Mouse (Mus musculus): ENCODE measurements at regions not wholly inside any gene's neighbourhood (a gene's known extent, or its start where the extent isn't known, plus 50 kb on each side); places are given as distances from the start of the nearest gene placed in this dataset.

GRCm38 (mm10) chr9:69705942-69706341, 54.8 kb downstream of the Foxb1 start:
- no peak for DNase-seq (ENCODE audit: low read depth)

GRCm38 (mm10) chr9:69705071-69705470, 55.7 kb downstream of the Foxb1 start:
- DNase-seq (ENCODE audit: low read depth) = no peak

- DNase-seq (ENCODE audit: low read depth) = no peak
Observed at GRCm38 (mm10) chr9:69703731-69704130, 57.0 kb downstream of the Foxb1 start.

GRCm38 (mm10) chr9:69702156-69702928, 58.4 kb downstream of the Foxb1 start:
- no peak for DNase-seq (ENCODE audit: low read depth)

- no peak for DNase-seq (ENCODE audit: low read depth)
Observed at GRCm38 (mm10) chr9:69700696-69701095, 60.0 kb downstream of the Foxb1 start.

GRCm38 (mm10) chr9:69691756-69692155, 69.0 kb downstream of the Foxb1 start:
- DNase-seq (ENCODE audit: low read depth) = no peak

- DNase-seq (ENCODE audit: low read depth) = no peak
Observed at GRCm38 (mm10) chr9:69687349-69688123, 73.2 kb downstream of the Foxb1 start.

GRCm38 (mm10) chr9:69686766-69687165, 74.0 kb downstream of the Foxb1 start:
- DNase-seq (ENCODE audit: low read depth) = no peak

- DNase-seq (ENCODE audit: low read depth) = no peak
Observed at GRCm38 (mm10) chr9:69685630-69686029, 75.1 kb downstream of the Foxb1 start.

GRCm38 (mm10) chr9:69681372-69682213, 79.1 kb downstream of the Foxb1 start:
- no peak for DNase-seq (ENCODE audit: low read depth)

- no peak for DNase-seq (ENCODE audit: low read depth)
Observed at GRCm38 (mm10) chr9:69678634-69679033, 82.1 kb downstream of the Foxb1 start.

GRCm38 (mm10) chr9:69673463-69674105, 87.2 kb downstream of the Foxb1 start:
- no peak for DNase-seq (ENCODE audit: low read depth)

- no peak for DNase-seq (ENCODE audit: low read depth)
Observed at GRCm38 (mm10) chr9:69672657-69673462, 87.9 kb downstream of the Foxb1 start.

GRCm38 (mm10) chr9:69671199-69671598, 89.5 kb downstream of the Foxb1 start:
- no peak for DNase-seq (ENCODE audit: low read depth)

GRCm38 (mm10) chr9:69670551-69671044, 90.1 kb downstream of the Foxb1 start:
- no peak for DNase-seq (ENCODE audit: low read depth)

- no peak for DNase-seq (ENCODE audit: low read depth)
Observed at GRCm38 (mm10) chr9:69669611-69670550, 90.9 kb downstream of the Foxb1 start.

- no peak for DNase-seq (ENCODE audit: low read depth)
Observed at GRCm38 (mm10) chr9:69668475-69669090, 92.2 kb downstream of the Foxb1 start.

- DNase-seq (ENCODE audit: low read depth) = no peak
Observed at GRCm38 (mm10) chr9:69667064-69667533, 93.6 kb downstream of the Foxb1 start.

- DNase-seq (ENCODE audit: low read depth) = no peak
Observed at GRCm38 (mm10) chr9:69664201-69664600, 96.5 kb downstream of the Foxb1 start.
